19 mouse cellular contexts compared by ENCODE assay signal in genomic region chr13:44147841-44148240, GRCm38 (mm10).
DNase-seq lines count a peak whose midpoint lies in the region; ATAC-seq and TF ChIP-seq lines count a peak whose summit lies in the region.
"Had no signal": no experiment of that assay in that cellular context is flagged by ENCODE, and none has a peak within 500 bp of the region (broad histone marks: within the 10 kb centered on the region; RNA-seq: fewer than 3 reads in every experiment).

No protein-coding gene starts in this region.

- peak; percentile 34; the same call in 1 of the 2 replicates for TF ChIP-seq CTCF in intestine, postnatal 0 days (IDR thresholded peaks at IDR 0.05; ENCODE audit: low read depth)
- TF ChIP-seq CTCF in lung, adult 2 months (IDR thresholded peaks at IDR 0.05; ENCODE audit: insufficient read depth, low read length) = 0 out of 2 replicates have a peak, but pooled peaks have one; percentile 11

- H3K36me3 ChIP-seq in intestine, postnatal 0 days (ENCODE audit: control insufficient read depth, insufficient read depth) = no peaks in the 10 kb centered on the region
- H3K36me3 ChIP-seq in intestine, embryonic 16.5 days (ENCODE audit: control insufficient read depth, insufficient read depth, low read length) = no peaks in the 10 kb centered on the region
- H3K36me3 ChIP-seq: embryonic facial prominence, embryonic 12.5 days; forebrain, embryonic 15.5 days; heart, embryonic 10.5 days; hindbrain, embryonic 13.5 days had no signal

- WGBS in intestine, postnatal 0 days = 87% methylated on average over 5 of the region's 5 CpGs
- 84% methylated on average over 5 of the region's 5 CpGs for WGBS in intestine, embryonic 16.5 days
- WGBS in lung, adult 2 months = 81% methylated on average over 5 of the region's 5 CpGs

- DNase-seq in lung, adult 2 months = no peak
- DNase-seq in lung, postnatal 36 days = no peak
- peak; percentile 25 for DNase-seq in ES-CJ7 (ENCODE audit: low read depth, low spot score)
- DNase-seq in ZHBTc4 (ENCODE audit: low read depth, low spot score) = peak; percentile 52
- DNase-seq in cerebellum, adult 11 months = no peak
- no peak for DNase-seq in right cerebral cortex, postnatal 4 days
- DNase-seq: adrenal gland, adult 2 months; adrenal gland, postnatal 25 days; cerebellum, adult 8-10 months; cerebellum, postnatal 25 days; gastrocnemius, postnatal 14 days; heart, postnatal 14 days had no signal

- no peaks in the 10 kb centered on the region for H3K27me3 ChIP-seq in intestine, postnatal 0 days (replicated peaks; ENCODE audit: control insufficient read depth, insufficient read depth, low read length)
- no peaks in the 10 kb centered on the region for H3K27me3 ChIP-seq in intestine, embryonic 16.5 days (replicated peaks; ENCODE audit: control insufficient read depth, insufficient read depth, low read length)
- H3K27me3 ChIP-seq: embryonic facial prominence, embryonic 12.5 days; forebrain, embryonic 15.5 days; hindbrain, embryonic 13.5 days had no signal

- H3K27ac ChIP-seq in intestine, postnatal 0 days (ENCODE audit: low read depth, low read length) = no peak overlapping the region
- no peak overlapping the region for H3K27ac ChIP-seq in intestine, embryonic 16.5 days (ENCODE audit: low read length)
- H3K27ac ChIP-seq: embryonic facial prominence, embryonic 12.5 days; forebrain, embryonic 15.5 days; heart, embryonic 10.5 days; hindbrain, embryonic 13.5 days; hindbrain, postnatal 0 days had no signal

- H3K9ac ChIP-seq in intestine, postnatal 0 days (ENCODE audit: low read depth, low read length) = no peak overlapping the region
- no peak overlapping the region for H3K9ac ChIP-seq in intestine, embryonic 16.5 days (ENCODE audit: low read depth, low read length)
- H3K9ac ChIP-seq: embryonic facial prominence, embryonic 12.5 days; forebrain, embryonic 15.5 days; hindbrain, embryonic 13.5 days had no signal

- TF ChIP-seq POLR2A in lung, adult 2 months (IDR thresholded peaks at IDR 0.05; ENCODE audit: borderline replicate concordance, extremely low read depth, low read depth, low read length) = no peak

- no peaks in the 10 kb centered on the region for H3K4me1 ChIP-seq in intestine, postnatal 0 days (replicated peaks; ENCODE audit: control insufficient read depth, insufficient read depth, low read length)
- H3K4me1 ChIP-seq in intestine, embryonic 16.5 days (ENCODE audit: control insufficient read depth, insufficient read depth, low read length) = no peaks in the 10 kb centered on the region
- no peaks in the 10 kb centered on the region for H3K4me1 ChIP-seq in lung, adult 2 months (ENCODE audit: control insufficient read depth, insufficient read depth, low read length)
- H3K4me1 ChIP-seq: forebrain, embryonic 15.5 days had no signal

- H3K4me3 ChIP-seq in intestine, postnatal 0 days (ENCODE audit: low read depth, low read length) = no peak overlapping the region
- H3K4me3 ChIP-seq in intestine, embryonic 16.5 days (ENCODE audit: low read length) = no peak overlapping the region
- no peak overlapping the region for H3K4me3 ChIP-seq in lung, adult 2 months (replicated peaks; ENCODE audit: extremely low read depth, low read depth, low read length)
- H3K4me3 ChIP-seq: embryonic facial prominence, embryonic 12.5 days; forebrain, embryonic 15.5 days; heart, embryonic 10.5 days; hindbrain, embryonic 13.5 days had no signal

- H3K4me2 ChIP-seq in intestine, postnatal 0 days (replicated peaks; ENCODE audit: low read depth) = no peak overlapping the region
- no peak overlapping the region for H3K4me2 ChIP-seq in intestine, embryonic 16.5 days (ENCODE audit: low read depth, low read length)
- H3K4me2 ChIP-seq: embryonic facial prominence, embryonic 12.5 days; forebrain, embryonic 15.5 days; hindbrain, embryonic 13.5 days had no signal

- no peak for ATAC-seq in intestine, postnatal 0 days
- ATAC-seq in intestine, embryonic 16.5 days = no peak
- ATAC-seq: forebrain, embryonic 15.5 days; hindbrain, postnatal 0 days had no signal

- H3K9me3 ChIP-seq in intestine, postnatal 0 days (ENCODE audit: control insufficient read depth) = peaks cover 4% of the 10 kb centered on the region; the same call in 1 of the 2 replicates
- H3K9me3 ChIP-seq in intestine, embryonic 16.5 days (ENCODE audit: control insufficient read depth, low read length) = no peaks in the 10 kb centered on the region
- H3K9me3 ChIP-seq: embryonic facial prominence, embryonic 12.5 days; forebrain, embryonic 15.5 days had no signal

Comparison
In these comparisons a context has a peak if more than half of its experiments do, and no peak if none do; other contexts are left out.
1. DNase-seq: peak in ES-CJ7 (single experiment) and ZHBTc4 (single experiment); none in lung, adult 2 months (single experiment), lung, postnatal 36 days (single experiment), cerebellum, adult 11 months (single experiment) and right cerebral cortex, postnatal 4 days (single experiment).